Mouse (Mus musculus): ENCODE data around the gene Alyref. TPM values are rescaled to one million over a fixed set of nuclear protein-coding genes. Genes with fewer than 3 reads are reported as not detected.

Alyref gene
- polyA plus RNA-seq, 1 experiment from 2014 or later = 539 TPM

Small RNA genes within 50 kb of the gene (microRNA-seq; reads per million reads assigned to microRNA genes)
- gene Mir6936 = 3.8 reads per million, percentile 6 among the genes with 10 or more reads in this experiment

Other genes with a start within 250 kb of the Alyref start
- 3,608 and 3,685 TPM in 2 replicates for gene Actg1, start 249.8 kb downstream of the Alyref start, polyA plus RNA-seq (2016; fragmentation: Nextera tagmentation; extraction: Ambion mirVana)
- 1.2 and 1.3 TPM in 2 replicates for gene Fscn2, start 236.8 kb downstream of the Alyref start, polyA plus RNA-seq (2016; fragmentation: Nextera tagmentation; extraction: Ambion mirVana)
- 52.2 and 59.1 TPM in 2 replicates for gene Faap100, start 219.6 kb downstream of the Alyref start, polyA plus RNA-seq (2016; fragmentation: Nextera tagmentation; extraction: Ambion mirVana)
- 51.4 and 51.5 TPM in 2 replicates for gene Nploc4, start 160.7 kb downstream of the Alyref start, polyA plus RNA-seq (2016; fragmentation: Nextera tagmentation; extraction: Ambion mirVana)
- gene Tspan10, start 155.7 kb downstream of the Alyref start, polyA plus RNA-seq (2016; fragmentation: Nextera tagmentation; extraction: Ambion mirVana) = not detected in 2 replicates
- not detected in 2 replicates for gene Pde6g, start 144.9 kb downstream of the Alyref start, polyA plus RNA-seq (2016; fragmentation: Nextera tagmentation; extraction: Ambion mirVana)
- gene Oxld1, start 140.3 kb downstream of the Alyref start, polyA plus RNA-seq (2016; fragmentation: Nextera tagmentation; extraction: Ambion mirVana) = 10.6 and 11.3 TPM in 2 replicates
- gene Ccdc137, start 140.2 kb downstream of the Alyref start, polyA plus RNA-seq (2016; fragmentation: Nextera tagmentation; extraction: Ambion mirVana) = 33.8 and 35.5 TPM in 2 replicates
- 57.1 and 58.4 TPM in 2 replicates for gene Arl16, start 130.8 kb downstream of the Alyref start, polyA plus RNA-seq (2016; fragmentation: Nextera tagmentation; extraction: Ambion mirVana)
- 104 and 108 TPM in 2 replicates for gene Mrpl12, start 113.8 kb downstream of the Alyref start, polyA plus RNA-seq (2016; fragmentation: Nextera tagmentation; extraction: Ambion mirVana)
- gene Slc25a10, start 106.5 kb downstream of the Alyref start, polyA plus RNA-seq (2016; fragmentation: Nextera tagmentation; extraction: Ambion mirVana) = 37.7 and 38.0 TPM in 2 replicates
- gene Gcgr, start 67.7 kb downstream of the Alyref start, polyA plus RNA-seq (2016; fragmentation: Nextera tagmentation; extraction: Ambion mirVana) = 0.47 and 0.54 TPM in 2 replicates
- 210 and 219 TPM in 2 replicates for gene Mcrip1, start 48.6 kb downstream of the Alyref start, polyA plus RNA-seq (2016; fragmentation: Nextera tagmentation; extraction: Ambion mirVana)
- gene Ppp1r27, start 47.2 kb downstream of the Alyref start, polyA plus RNA-seq (2016; fragmentation: Nextera tagmentation; extraction: Ambion mirVana) = not detected in 2 replicates
- gene P4hb, start 25.1 kb downstream of the Alyref start, polyA plus RNA-seq (2016; fragmentation: Nextera tagmentation; extraction: Ambion mirVana) = 473 and 486 TPM in 2 replicates
- 548 TPM in 2 replicates for gene Arhgdia, start 16.7 kb downstream of the Alyref start, polyA plus RNA-seq (2016; fragmentation: Nextera tagmentation; extraction: Ambion mirVana)
- 153 and 170 TPM in 2 replicates for gene Anapc11, start 56 bp upstream of the Alyref start, polyA plus RNA-seq (2016; fragmentation: Nextera tagmentation; extraction: Ambion mirVana)
- gene Npb, start 10.1 kb upstream of the Alyref start, polyA plus RNA-seq (2016; fragmentation: Nextera tagmentation; extraction: Ambion mirVana) = 1.0 and 1.3 TPM in 2 replicates
- gene Pcyt2, start 19.6 kb upstream of the Alyref start, polyA plus RNA-seq (2016; fragmentation: Nextera tagmentation; extraction: Ambion mirVana) = 145 and 148 TPM in 2 replicates
- 43.9 and 50.0 TPM in 2 replicates for gene Sirt7, start 26.9 kb upstream of the Alyref start, polyA plus RNA-seq (2016; fragmentation: Nextera tagmentation; extraction: Ambion mirVana)
- 40.1 TPM in 2 replicates for gene Mafg, start 35.2 kb upstream of the Alyref start, polyA plus RNA-seq (2016; fragmentation: Nextera tagmentation; extraction: Ambion mirVana)
- gene Pycr1, start 45.4 kb upstream of the Alyref start, polyA plus RNA-seq (2016; fragmentation: Nextera tagmentation; extraction: Ambion mirVana) = 28.5 and 28.8 TPM in 2 replicates
- 0.39 and 0.60 TPM in 2 replicates for gene Myadml2, start 49.8 kb upstream of the Alyref start, polyA plus RNA-seq (2016; fragmentation: Nextera tagmentation; extraction: Ambion mirVana)
- 1.7 and 3.0 TPM in 2 replicates for gene Notum, start 62.8 kb upstream of the Alyref start, polyA plus RNA-seq (2016; fragmentation: Nextera tagmentation; extraction: Ambion mirVana)
- 144 and 151 TPM in 2 replicates for gene Aspscr1, start 74.6 kb upstream of the Alyref start, polyA plus RNA-seq (2016; fragmentation: Nextera tagmentation; extraction: Ambion mirVana)
- gene Cenpx, start 115.4 kb upstream of the Alyref start, polyA plus RNA-seq (2016; fragmentation: Nextera tagmentation; extraction: Ambion mirVana) = 106 and 113 TPM in 2 replicates
- gene Lrrc45, start 115.6 kb upstream of the Alyref start, polyA plus RNA-seq (2016; fragmentation: Nextera tagmentation; extraction: Ambion mirVana) = 75.3 and 78.8 TPM in 2 replicates
- 98.4 and 99.9 TPM in 2 replicates for gene Rac3, start 123.1 kb upstream of the Alyref start, polyA plus RNA-seq (2016; fragmentation: Nextera tagmentation; extraction: Ambion mirVana)
- 11.6 and 12.2 TPM in 2 replicates for gene Dcxr, start 128.9 kb upstream of the Alyref start, polyA plus RNA-seq (2016; fragmentation: Nextera tagmentation; extraction: Ambion mirVana)
- gene Cbr2, start 133.7 kb upstream of the Alyref start, polyA plus RNA-seq (2016; fragmentation: Nextera tagmentation; extraction: Ambion mirVana) = 1.6 and 2.6 TPM in 2 replicates
- 3.0 and 4.0 TPM in 2 replicates for gene Hmga1b, start 164.4 kb upstream of the Alyref start, polyA plus RNA-seq (2016; fragmentation: Nextera tagmentation; extraction: Ambion mirVana)
- 68.5 and 70.1 TPM in 2 replicates for gene Rfng, start 185.8 kb upstream of the Alyref start, polyA plus RNA-seq (2016; fragmentation: Nextera tagmentation; extraction: Ambion mirVana)
- gene Gps1, start 185.9 kb upstream of the Alyref start, polyA plus RNA-seq (2016; fragmentation: Nextera tagmentation; extraction: Ambion mirVana) = 223 and 232 TPM in 2 replicates
- 54.5 and 60.0 TPM in 2 replicates for gene Dus1l, start 198.0 kb upstream of the Alyref start, polyA plus RNA-seq (2016; fragmentation: Nextera tagmentation; extraction: Ambion mirVana)
- 115 and 120 TPM in 2 replicates for gene Fasn, start 226.2 kb upstream of the Alyref start, polyA plus RNA-seq (2016; fragmentation: Nextera tagmentation; extraction: Ambion mirVana)

All from hindbrain, embryonic 12.5 days (tissue).